Mouse (Mus musculus): ENCODE measurements around the gene Igsf9. TPM values are rescaled to one million over a fixed set of nuclear protein-coding genes. Genes with fewer than 3 reads are reported as not detected.
A peak's percentile ranks its signal among the peaks of the same experiment; 100 is the strongest.

The Igsf9 gene
- polyA plus RNA-seq, 1 experiment = 2.2 TPM

- 41% methylated on average over 15 of the region's 15 CpGs for WGBS
- H3K27ac ChIP-seq (ENCODE audit: insufficient read depth, low read length) = no peak overlapping the region
- H3K27me3 ChIP-seq (ENCODE audit: control insufficient read depth, insufficient read depth, low read length) = peaks cover 2% of the 10 kb centered on the region; the same call in 1 of the 2 replicates
- DNase-seq = no peak
- TF ChIP-seq POLR2A (IDR thresholded peaks at IDR 0.05; ENCODE audit: borderline replicate concordance, insufficient read depth, low read length) = no peak
- no peak for TF ChIP-seq CTCF (IDR thresholded peaks at IDR 0.05; ENCODE audit: borderline replicate concordance, insufficient read depth, low read depth, low read length)
- H3K4me3 ChIP-seq (replicated peaks; ENCODE audit: insufficient read depth, low read depth, low read length) = no peak overlapping the region
- no peaks in the 10 kb centered on the region for H3K4me1 ChIP-seq (ENCODE audit: control insufficient read depth, insufficient read depth, low read length)
Observed at GRCm38 (mm10) chr1:172525027-172525764, 43.6 kb downstream of the Igsf9 start.

DNA sequence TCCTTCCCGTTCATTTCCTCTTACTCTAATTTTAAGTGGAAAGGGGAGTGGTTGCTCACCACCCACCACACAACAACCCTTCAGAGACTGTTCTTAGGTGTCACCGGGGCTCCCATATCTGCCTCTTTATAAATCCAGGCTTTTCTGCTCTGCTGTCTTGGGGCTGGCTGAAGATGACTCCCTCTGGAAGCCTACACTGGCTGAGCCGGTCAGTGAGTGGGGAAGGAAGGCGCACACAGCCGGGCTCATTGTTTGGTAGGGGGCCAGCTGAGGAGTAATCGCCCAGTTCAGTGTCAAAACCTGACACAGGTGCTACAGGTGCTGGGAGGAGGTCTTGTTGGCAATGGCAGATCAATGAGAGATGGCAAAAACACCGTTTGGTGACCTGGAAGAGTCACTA lies 44.4 kb downstream of the Igsf9 start:
- Histone ChIP-seq H3K27ac (ENCODE audit: insufficient read depth, low read length) (no peak overlapping the region), H3K4me3 (replicated peaks; ENCODE audit: insufficient read depth, low read depth, low read length) (no peak overlapping the region), H3K27me3 (ENCODE audit: control insufficient read depth, insufficient read depth, low read length) (no peaks in the 10 kb centered on the region), H3K4me1 (ENCODE audit: control insufficient read depth, insufficient read depth, low read length) (no peaks in the 10 kb centered on the region)
- WGBS = 65% methylated on average over 7 of the region's 7 CpGs
- no peak for TF ChIP-seq POLR2A (IDR thresholded peaks at IDR 0.05; ENCODE audit: borderline replicate concordance, insufficient read depth, low read length)
- TF ChIP-seq CTCF (IDR thresholded peaks at IDR 0.05; ENCODE audit: borderline replicate concordance, insufficient read depth, low read depth, low read length) = no peak
- DNase-seq = no peak

- 57% methylated on average over 23 of the region's 23 CpGs for WGBS
- Histone ChIP-seq H3K27me3 (ENCODE audit: control insufficient read depth, insufficient read depth, low read length) (no peaks in the 10 kb centered on the region), H3K4me1 (ENCODE audit: control insufficient read depth, insufficient read depth, low read length) (no peaks in the 10 kb centered on the region), H3K4me3 (replicated peaks; ENCODE audit: insufficient read depth, low read depth, low read length) (no peak overlapping the region), H3K27ac (ENCODE audit: insufficient read depth, low read length) (no peak overlapping the region)
- DNase-seq = no peak
- no peak for TF ChIP-seq CTCF (IDR thresholded peaks at IDR 0.05; ENCODE audit: borderline replicate concordance, insufficient read depth, low read depth, low read length)
Observed at GRCm38 (mm10) chr1:172526380-172527081, 44.9 kb downstream of the Igsf9 start.

DNA sequence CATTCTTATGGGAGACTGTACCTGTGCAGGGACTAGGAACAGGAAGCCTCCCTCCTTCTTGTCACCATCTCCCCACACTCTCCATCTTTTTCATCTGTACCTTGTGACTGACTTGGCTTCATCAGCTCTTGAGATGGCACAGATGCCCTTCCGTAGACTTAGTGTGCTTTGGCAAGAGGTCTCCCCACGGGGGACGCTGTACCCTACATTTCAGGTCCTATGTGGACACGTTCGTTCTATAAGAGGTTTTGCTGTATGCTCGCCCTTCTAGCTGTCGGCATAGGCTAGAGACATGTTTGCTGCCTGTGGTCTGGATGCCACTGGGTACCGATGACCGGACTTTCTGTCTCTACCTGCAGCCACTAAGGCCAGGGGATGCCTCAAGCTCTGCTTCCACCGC lies 45.8 kb downstream of the Igsf9 start:
- Histone ChIP-seq H3K27ac (ENCODE audit: insufficient read depth, low read length) (no peak overlapping the region), H3K4me1 (ENCODE audit: control insufficient read depth, insufficient read depth, low read length) (no peaks in the 10 kb centered on the region), H3K27me3 (ENCODE audit: control insufficient read depth, insufficient read depth, low read length) (no peaks in the 10 kb centered on the region), H3K4me3 (replicated peaks; ENCODE audit: insufficient read depth, low read depth, low read length) (no peak overlapping the region)
- 91% methylated on average over 10 of the region's 10 CpGs for WGBS
- DNase-seq = no peak
- TF ChIP-seq POLR2A (IDR thresholded peaks at IDR 0.05; ENCODE audit: borderline replicate concordance, insufficient read depth, low read length) (no peak), CTCF (IDR thresholded peaks at IDR 0.05; ENCODE audit: borderline replicate concordance, insufficient read depth, low read depth, low read length) (no peak)

- peak; percentile 98 for TF ChIP-seq CTCF (IDR thresholded peaks at IDR 0.05; ENCODE audit: borderline replicate concordance, insufficient read depth, low read depth, low read length)
- no peak for TF ChIP-seq POLR2A (IDR thresholded peaks at IDR 0.05; ENCODE audit: borderline replicate concordance, insufficient read depth, low read length)
- peak; percentile 81 to 86 for DNase-seq
- Histone ChIP-seq H3K27ac (ENCODE audit: insufficient read depth, low read length) (no peak overlapping the region), H3K4me3 (replicated peaks; ENCODE audit: insufficient read depth, low read depth, low read length) (no peak overlapping the region), H3K4me1 (ENCODE audit: control insufficient read depth, insufficient read depth, low read length) (no peaks in the 10 kb centered on the region), H3K27me3 (ENCODE audit: control insufficient read depth, insufficient read depth, low read length) (no peaks in the 10 kb centered on the region)
- WGBS = 7% methylated on average over 7 of the region's 7 CpGs
Observed at GRCm38 (mm10) chr1:172528701-172529100, 47.1 kb downstream of the Igsf9 start.

- no peak for DNase-seq
- no peak overlapping the region for H3K27ac ChIP-seq (ENCODE audit: insufficient read depth, low read length)
- WGBS = 62% methylated on average over 8 of the region's 8 CpGs
- no peak overlapping the region for H3K4me3 ChIP-seq (replicated peaks; ENCODE audit: insufficient read depth, low read depth, low read length)
- TF ChIP-seq CTCF (IDR thresholded peaks at IDR 0.05; ENCODE audit: borderline replicate concordance, insufficient read depth, low read depth, low read length) = no peak
- TF ChIP-seq POLR2A (IDR thresholded peaks at IDR 0.05; ENCODE audit: borderline replicate concordance, insufficient read depth, low read length) = no peak
- no peaks in the 10 kb centered on the region for H3K27me3 ChIP-seq (ENCODE audit: control insufficient read depth, insufficient read depth, low read length)
- peaks cover 4% of the 10 kb centered on the region for H3K4me1 ChIP-seq (ENCODE audit: control insufficient read depth, insufficient read depth, low read length)
Observed at GRCm38 (mm10) chr1:172530544-172531220, 49.1 kb downstream of the Igsf9 start.

- H3K4me1 ChIP-seq (ENCODE audit: control insufficient read depth, insufficient read depth, low read length) = peaks cover 4% of the 10 kb centered on the region
- WGBS = 5% methylated on average over 13 of the region's 13 CpGs
- 0 out of 2 replicates have a peak overlapping the region, but pooled peaks have one; percentile 16 for H3K27ac ChIP-seq (ENCODE audit: insufficient read depth, low read length)
- DNase-seq = peak; percentile 72 to 76
- H3K27me3 ChIP-seq (ENCODE audit: control insufficient read depth, insufficient read depth, low read length) = no peaks in the 10 kb centered on the region
- TF ChIP-seq POLR2A (IDR thresholded peaks at IDR 0.05; ENCODE audit: borderline replicate concordance, insufficient read depth, low read length) = no peak
- no peak for TF ChIP-seq CTCF (IDR thresholded peaks at IDR 0.05; ENCODE audit: borderline replicate concordance, insufficient read depth, low read depth, low read length)
- peak overlapping the region; percentile 29 for H3K4me3 ChIP-seq (replicated peaks; ENCODE audit: insufficient read depth, low read depth, low read length)
Observed at GRCm38 (mm10) chr1:172532551-172532950, 51.0 kb downstream of the Igsf9 start.
